Mouse (Mus musculus) CH12.LX (cell line): Measurements from ENCODE around the gene Casp7.

Experiments
- CTCF ChIP-seq, 2 experiments: IDR thresholded peaks in 1 of 2; conservative IDR thresholded peaks in 1 of 2; 2 replicates each; pipeline ENCODE4 v1.5.1; 2011 to 2012; ENCODE audit warnings: low read depth in 2 of 2, low read length in 2 of 2, improper control_type of control experiment in 1 of 2, inconsistent platforms in 1 of 2, mild to moderate bottlenecking in 1 of 2, moderate library complexity in 1 of 2
- E2F4 ChIP-seq: IDR thresholded peaks from 2 replicates; pipeline ENCODE4 v1.6.1; 2011; ENCODE audit warnings: low read depth, low read length, improper control_type of control experiment; ENCODE audit not compliant: insufficient replicate concordance
- EP300 ChIP-seq: IDR thresholded peaks from 2 replicates; pipeline ENCODE4 v1.6.1; 2011; ENCODE audit warnings: low read length, improper control_type of control experiment
- ETS1 ChIP-seq: conservative IDR thresholded peaks from 2 replicates; pipeline ENCODE4 v1.6.1; 2012; ENCODE audit warnings: low read depth, mild to moderate bottlenecking, inconsistent platforms, low read length, improper control_type of control experiment, moderate library complexity
- GABPA ChIP-seq: IDR thresholded peaks from 2 replicates; pipeline ENCODE4 v1.6.1; 2012; ENCODE audit warnings: low read depth, low read length, improper control_type of control experiment, inconsistent platforms; ENCODE audit not compliant: insufficient replicate concordance
- JUND ChIP-seq: conservative IDR thresholded peaks from 2 replicates; pipeline ENCODE4 v1.6.1; 2011; ENCODE audit warnings: low read depth, low read length, improper control_type of control experiment
- MAX ChIP-seq: IDR thresholded peaks from 2 replicates; pipeline ENCODE4 v1.6.1; 2011; ENCODE audit warnings: low read length, improper control_type of control experiment
- MAZ ChIP-seq: IDR thresholded peaks from 2 replicates; pipeline ENCODE4 v1.6.1; 2012; ENCODE audit warnings: low read depth, mild to moderate bottlenecking, inconsistent platforms, low read length, improper control_type of control experiment, moderate library complexity
- NELFE ChIP-seq: IDR thresholded peaks from 2 replicates; pipeline ENCODE4 v1.6.1; 2011; ENCODE audit warnings: low read depth, low read length, improper control_type of control experiment
- POLR2A ChIP-seq: IDR thresholded peaks from 2 replicates; pipeline ENCODE4 v1.6.1; 2011; ENCODE audit warnings: low read depth, mild to moderate bottlenecking, improper control_type of control experiment, low read length
- RCOR1 ChIP-seq: conservative IDR thresholded peaks from 2 replicates; pipeline ENCODE4 v1.6.1; 2012; ENCODE audit warnings: low read depth, mild to moderate bottlenecking, inconsistent platforms, low read length, improper control_type of control experiment
- SIN3A ChIP-seq: IDR thresholded peaks from 2 replicates; pipeline ENCODE4 v1.6.1; 2012; ENCODE audit warnings: low read length, improper control_type of control experiment, inconsistent platforms
- TCF12 ChIP-seq: IDR thresholded peaks from 2 replicates; pipeline ENCODE4 v1.6.1; 2014; ENCODE audit warnings: low read depth, mild to moderate bottlenecking, inconsistent platforms, low read length, improper control_type of control experiment
- ZNF384 ChIP-seq: IDR thresholded peaks from 2 replicates; pipeline ENCODE4 v1.6.1; 2012; ENCODE audit warnings: low read depth, low read length, improper control_type of control experiment, inconsistent platforms

GRCm38 (mm10) chr19:56400200-56400599, 3.3 kb downstream of the Casp7 start:
- TF ChIP-seq TCF12 (no peak), CTCF (conservative IDR thresholded peaks at IDR 0.05 in 1 of 2, IDR thresholded peaks at IDR 0.05 in 1 of 2; ENCODE audit: low read depth in 2 of 2, low read length in 2 of 2) (no peak), E2F4 (no peak), GABPA (no peak), POLR2A (no peak), ZNF384 (no peak), MAZ (no peak), MAX (no peak), ETS1 (no peak), EP300 (no peak), RCOR1 (no peak), SIN3A (no peak), JUND (no peak), NELFE (no peak)
